Mouse (Mus musculus) intestine, embryonic 16.5 days (tissue): ENCODE results near the gene Gm9195. TPM values are rescaled to one million over a fixed set of nuclear protein-coding genes. Genes with fewer than 3 reads are reported as not detected.
A peak's percentile ranks its signal among the peaks of the same experiment; 100 is the strongest.

Experiments
- ATAC-seq: fragments of 200-750 bp; cut with Nextera tagmentation; 2 replicates; pipeline ENCODE4 v1.8.0; 2017; ENCODE audit warnings: moderate TSS enrichment, moderate library complexity
- H3K27ac ChIP-seq: fragments of 300-500 bp; sonication (generic); 2 replicates; pipeline ENCODE4 v1.5.1; 2014; ENCODE audit warnings: mild to moderate bottlenecking, low read length
- H3K27me3 ChIP-seq: fragments of 300-500 bp; sonication (generic); replicated peaks from 2 replicates; pipeline ENCODE4 v1.6.1; 2014; ENCODE audit warnings: low read length, control low read depth, mixed read lengths; ENCODE audit not compliant: control insufficient read depth, insufficient read depth
- H3K36me3 ChIP-seq: fragments of 300-500 bp; sonication (generic); 2 replicates; pipeline ENCODE4 v1.6.1; 2014; ENCODE audit warnings: low read length, control low read depth; ENCODE audit not compliant: control insufficient read depth, insufficient read depth
- H3K4me1 ChIP-seq: fragments of 300-500 bp; sonication (generic); 2 replicates; pipeline ENCODE4 v1.6.1; 2014; ENCODE audit warnings: low read length, control low read depth, mixed read lengths; ENCODE audit not compliant: control insufficient read depth, insufficient read depth
- H3K4me2 ChIP-seq: fragments of 300-500 bp; sonication (generic); 2 replicates; pipeline ENCODE4 v1.6.1; 2014; ENCODE audit warnings: low read depth, low read length, control low read depth
- H3K4me3 ChIP-seq: fragments of 300-500 bp; sonication (generic); 2 replicates; pipeline ENCODE4 v1.5.1; 2014; ENCODE audit warnings: mild to moderate bottlenecking, low read length
- H3K9ac ChIP-seq: fragments of 300-500 bp; sonication (generic); 2 replicates; pipeline ENCODE4 v1.6.1; 2014; ENCODE audit warnings: low read depth, low read length
- H3K9me3 ChIP-seq: fragments of 300-500 bp; sonication (generic); 2 replicates; pipeline ENCODE4 v1.6.1; 2016; ENCODE audit warnings: low read length, control low read depth; ENCODE audit not compliant: control insufficient read depth
- WGBS: fragments of 180-500 bp; shearing (Covaris S2); extraction: QIAGEN DNeasy Blood & Tissue Kit; methylation state at CpG from one replicate; pipeline ENCODE4 v1.1.7; 2014; 5-methylcytosine and 5-hydroxymethylcytosine counted together
- polyA plus RNA-seq: library from polyadenylated mRNA; unstranded; fragments of >200 nt; fragmentation: Nextera tagmentation; extraction: Ambion mirVana; gene quantifications from 2 replicates; pipeline ENCODE4 v1.2.1, GENCODE M21; 2015

Gene Gm9195
- polyA plus RNA-seq, 1 experiment from 2014 or later, result not detected

- Histone ChIP-seq H3K4me2 (peak overlapping the region; percentile 70), H3K9me3 (no peaks in the 10 kb centered on the region), H3K27me3 (no peaks in the 10 kb centered on the region), H3K4me1 (0 out of 2 replicates have a peak, but pooled peaks cover 8% of the 10 kb centered on the region), H3K27ac (no peak overlapping the region), H3K4me3 (peak overlapping the region; percentile 37), H3K9ac (peak overlapping the region; percentile 41), H3K36me3 (no peaks in the 10 kb centered on the region)
- 13% methylated on average over 12 of the region's 12 CpGs for WGBS
- ATAC-seq, result peak; percentile 65
These were observed 14.5 kb upstream of the Gm9195 start for GRCm38 (mm10) chr14:72506018-72506722.

DNA sequence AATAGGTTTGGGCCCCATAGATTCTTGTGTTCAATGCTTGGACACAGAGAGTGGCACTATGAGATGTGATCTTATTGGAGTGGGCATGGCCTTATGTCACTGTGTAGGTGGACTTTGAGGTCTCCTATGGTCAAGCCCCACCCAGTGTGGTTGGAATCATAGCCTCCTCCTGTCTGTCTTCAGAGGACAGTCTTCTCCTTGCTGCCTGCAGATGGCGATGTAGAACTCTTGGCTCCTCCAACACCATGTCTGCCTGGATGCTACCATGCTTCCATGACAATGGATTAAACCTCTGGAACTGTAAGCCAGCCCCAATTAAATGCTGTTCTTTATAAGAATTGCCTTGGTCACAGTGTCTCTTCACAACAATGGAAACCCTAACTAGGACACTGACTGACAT lies 13.3 kb upstream of the Gm9195 start:
- ATAC-seq, result no peak; the same call in 1 of the 2 replicates
- H3K9me3 ChIP-seq, result no peaks in the 10 kb centered on the region
- WGBS, result 96% methylated on average over 1 of the region's 1 CpGs
- H3K4me1 ChIP-seq, result 0 out of 2 replicates have a peak, but pooled peaks cover 8% of the 10 kb centered on the region
- no peak overlapping the region for H3K4me3 ChIP-seq
- no peak overlapping the region for H3K27ac ChIP-seq
- no peak overlapping the region for H3K4me2 ChIP-seq
- no peaks in the 10 kb centered on the region for H3K36me3 ChIP-seq
- no peaks in the 10 kb centered on the region for H3K27me3 ChIP-seq
- no peak overlapping the region for H3K9ac ChIP-seq

DNA sequence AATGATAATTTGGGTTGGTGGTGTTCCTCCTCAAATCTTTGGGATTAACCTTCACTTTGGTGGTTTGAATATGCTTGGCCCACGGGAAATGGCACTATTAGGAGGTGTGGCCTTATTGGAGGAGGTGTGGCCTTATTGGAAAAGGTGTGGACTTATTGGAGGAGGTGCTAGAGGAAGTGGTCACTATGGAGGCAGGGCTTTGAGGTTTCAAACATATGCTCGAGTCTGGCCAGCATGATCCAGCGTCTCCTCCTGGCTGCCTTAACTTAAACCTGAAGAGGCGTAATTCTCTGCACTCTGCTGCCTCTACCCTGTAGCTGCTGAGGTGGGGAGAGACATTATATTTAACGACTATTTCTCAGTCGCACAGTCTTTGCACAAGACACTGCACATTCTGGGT lies 11.6 kb upstream of the Gm9195 start:
- Histone ChIP-seq H3K4me3 (no peak overlapping the region), H3K36me3 (no peaks in the 10 kb centered on the region), H3K27ac (no peak overlapping the region), H3K27me3 (no peaks in the 10 kb centered on the region), H3K9ac (no peak overlapping the region), H3K4me1 (0 out of 2 replicates have a peak, but pooled peaks cover 8% of the 10 kb centered on the region), H3K4me2 (no peak overlapping the region), H3K9me3 (no peaks in the 10 kb centered on the region)
- no peak for ATAC-seq
- 60% methylated on average over 6 of the region's 6 CpGs for WGBS

- no peak for ATAC-seq
- Histone ChIP-seq H3K36me3 (no peaks in the 10 kb centered on the region), H3K9me3 (no peaks in the 10 kb centered on the region), H3K4me1 (no peaks in the 10 kb centered on the region), H3K9ac (no peak overlapping the region), H3K27ac (no peak overlapping the region), H3K27me3 (no peaks in the 10 kb centered on the region), H3K4me2 (no peak overlapping the region), H3K4me3 (no peak overlapping the region)
- WGBS, result 92% methylated on average over 1 of the region's 1 CpGs
These were observed 2.1 kb upstream of the Gm9195 start for GRCm38 (mm10) chr14:72493775-72494174.

DNA sequence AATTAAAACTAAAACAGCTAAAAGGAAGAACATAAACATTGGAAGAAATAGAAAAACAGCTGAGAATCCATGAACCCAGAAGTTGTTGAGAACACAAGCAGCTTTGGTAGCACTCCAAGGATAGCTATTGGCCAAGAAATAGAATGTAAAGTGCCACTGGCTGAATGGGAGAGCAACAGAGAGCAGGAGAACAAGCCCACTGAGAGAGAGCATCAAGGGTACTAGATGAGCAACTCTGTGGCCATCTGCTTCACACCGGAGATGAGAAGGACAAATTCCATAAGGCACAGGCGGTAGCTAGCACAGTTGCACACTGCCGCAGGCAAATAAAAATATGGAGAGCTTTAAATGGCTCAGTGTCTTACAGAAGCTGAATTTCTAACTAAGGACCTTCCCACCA lies 1.3 kb downstream of the Gm9195 start:
- no peaks in the 10 kb centered on the region for H3K27me3 ChIP-seq
- no peak for ATAC-seq
- H3K27ac ChIP-seq, result no peak overlapping the region
- no peak overlapping the region for H3K9ac ChIP-seq
- H3K4me3 ChIP-seq, result no peak overlapping the region
- no peaks in the 10 kb centered on the region for H3K36me3 ChIP-seq
- H3K4me2 ChIP-seq, result no peak overlapping the region
- H3K4me1 ChIP-seq, result no peaks in the 10 kb centered on the region
- 91% methylated on average over 3 of the region's 3 CpGs for WGBS
- H3K9me3 ChIP-seq, result no peaks in the 10 kb centered on the region

GRCm38 (mm10) chr14:72474501-72474900 lies 17.1 kb downstream of the Gm9195 start:
- WGBS, result 81% methylated on average over 1 of the region's 1 CpGs
- Histone ChIP-seq H3K4me3 (no peak overlapping the region), H3K27ac (no peak overlapping the region), H3K9ac (no peak overlapping the region), H3K27me3 (no peaks in the 10 kb centered on the region), H3K36me3 (no peaks in the 10 kb centered on the region), H3K4me1 (no peaks in the 10 kb centered on the region), H3K9me3 (no peaks in the 10 kb centered on the region), H3K4me2 (no peak overlapping the region)
- ATAC-seq, result no peak

- ATAC-seq, result peak; percentile 65; the same call in 1 of the 2 replicates
- Histone ChIP-seq H3K9me3 (no peaks in the 10 kb centered on the region), H3K36me3 (no peaks in the 10 kb centered on the region), H3K27ac (no peak overlapping the region), H3K4me2 (no peak overlapping the region), H3K4me3 (no peak overlapping the region), H3K27me3 (no peaks in the 10 kb centered on the region), H3K4me1 (no peaks in the 10 kb centered on the region), H3K9ac (no peak overlapping the region)
- 41% methylated on average over 4 of the region's 4 CpGs for WGBS
These were observed 23.2 kb downstream of the Gm9195 start for GRCm38 (mm10) chr14:72468429-72468828.

GRCm38 (mm10) chr14:72466384-72466783 lies 25.3 kb downstream of the Gm9195 start:
- WGBS, result 90% methylated on average over 3 of the region's 3 CpGs
- no peak overlapping the region for H3K9ac ChIP-seq
- H3K4me3 ChIP-seq, result no peak overlapping the region
- H3K27ac ChIP-seq, result no peak overlapping the region
- no peak for ATAC-seq
- no peak overlapping the region for H3K4me2 ChIP-seq
- H3K4me1 ChIP-seq, result no peaks in the 10 kb centered on the region
- H3K9me3 ChIP-seq, result no peaks in the 10 kb centered on the region
- no peaks in the 10 kb centered on the region for H3K36me3 ChIP-seq
- no peaks in the 10 kb centered on the region for H3K27me3 ChIP-seq

DNA sequence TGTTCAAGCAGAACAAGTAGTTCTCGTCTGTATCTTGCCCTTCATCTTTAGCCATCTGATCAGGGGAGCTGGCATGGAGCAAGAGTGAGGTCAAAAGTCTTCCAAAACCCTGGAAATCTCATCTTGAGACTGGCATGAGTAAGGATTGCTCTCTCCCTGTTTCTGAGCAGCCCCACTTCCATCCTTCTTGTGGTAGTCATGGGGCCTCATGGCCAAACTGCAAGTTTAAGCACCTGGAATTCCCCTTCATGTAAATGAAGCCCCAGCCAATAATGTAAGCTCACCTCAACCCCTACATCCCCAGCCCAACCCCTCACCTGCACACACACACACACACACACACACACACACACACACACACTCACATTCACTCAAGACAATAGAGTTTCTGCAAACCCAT lies 30.0 kb downstream of the Gm9195 start:
- no peak for ATAC-seq

DNA sequence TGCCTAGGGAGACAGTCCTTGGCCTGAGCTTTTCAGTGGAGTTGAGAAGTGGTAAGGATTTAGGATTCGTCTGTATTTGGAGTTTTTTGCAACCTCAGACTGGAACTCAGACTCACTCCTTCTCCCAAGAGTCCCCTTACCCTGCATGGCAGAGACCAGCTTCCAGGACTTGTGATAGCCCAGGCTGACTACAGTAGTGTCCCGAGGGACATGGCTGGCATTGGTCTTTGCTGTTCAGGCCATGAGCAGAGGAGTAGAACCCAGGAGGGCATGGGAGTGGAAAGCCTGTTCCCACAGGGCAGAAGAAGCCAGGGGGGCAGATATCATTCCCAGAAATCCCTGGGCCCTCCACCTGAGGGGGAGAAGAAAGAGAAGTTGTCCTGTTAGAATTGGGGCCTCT lies 31.3 kb downstream of the Gm9195 start:
- H3K4me1 ChIP-seq, result no peaks in the 10 kb centered on the region
- no peak overlapping the region for H3K9ac ChIP-seq
- H3K27ac ChIP-seq, result no peak overlapping the region
- ATAC-seq, result no peak
- no peaks in the 10 kb centered on the region for H3K27me3 ChIP-seq
- no peak overlapping the region for H3K4me2 ChIP-seq
- H3K4me3 ChIP-seq, result no peak overlapping the region
- 72% methylated on average over 2 of the region's 2 CpGs for WGBS
- no peaks in the 10 kb centered on the region for H3K9me3 ChIP-seq
- no peaks in the 10 kb centered on the region for H3K36me3 ChIP-seq

More for the DNA sequence above, 30.0 kb downstream of the Gm9195 start:
- no peak overlapping the region for H3K9ac ChIP-seq
- no peaks in the 10 kb centered on the region for H3K9me3 ChIP-seq
- H3K4me2 ChIP-seq, result no peak overlapping the region
- no peaks in the 10 kb centered on the region for H3K27me3 ChIP-seq
- no peaks in the 10 kb centered on the region for H3K36me3 ChIP-seq
- no peaks in the 10 kb centered on the region for H3K4me1 ChIP-seq
- no peak overlapping the region for H3K4me3 ChIP-seq
- H3K27ac ChIP-seq, result no peak overlapping the region
- WGBS, result 57% methylated on average over 1 of the region's 1 CpGs
